In genomic region chr4:123082283-123083163, GRCm38 (mm10) we compare ENCODE assay signal across 8 mouse cellular contexts. TPM values are rescaled to one million over a fixed set of nuclear protein-coding genes. Genes with fewer than 3 reads are reported as not detected.
A peak's percentile ranks its signal among the peaks of the same experiment; 100 is the strongest.
DNase-seq lines count a peak whose midpoint lies in the region; ATAC-seq lines count a peak whose summit lies in the region.
"Had no signal": no experiment of that assay in that cellular context is flagged by ENCODE, and none has a peak within 500 bp of the region (broad histone marks: within the 10 kb centered on the region; RNA-seq: fewer than 3 reads in every experiment).

No protein-coding gene starts in this region.

- H3K4me3 ChIP-seq in forebrain, embryonic 11.5 days (ENCODE audit: low read depth, low read length), result no peak overlapping the region
- no peak overlapping the region for H3K4me3 ChIP-seq in hindbrain, embryonic 10.5 days
- H3K4me3 ChIP-seq: liver, embryonic 15.5 days had no signal

- peak; percentile 70 for ATAC-seq in forebrain, embryonic 11.5 days (replicated peaks; ENCODE audit: low FRiP score)
- ATAC-seq in megakaryocyte, adult 5-6 weeks (ENCODE audit: poor library complexity, severe bottlenecking), result peak; percentile 89

- DNase-seq in MN1 (ENCODE audit: low spot score), result peak; percentile 61
- peak; percentile 42 for DNase-seq in c-Kit-positive CD71-positive TER-119-negative erythroid progenitor cells, embryonic 14.5 days (ENCODE audit: low read depth)
- DNase-seq in forebrain, embryonic 11.5 days (ENCODE audit: low spot score), result peak; percentile 86
- DNase-seq in hindbrain, embryonic 10.5 days (ENCODE audit: low spot score), result peak; percentile 62
- peak; percentile 43 to 65 for DNase-seq in layer of hippocampus, postnatal 25 days (ENCODE audit: extremely low spot score in 1 of 2, low spot score in 1 of 2)
- peak; percentile 52 for DNase-seq in right cerebral cortex, postnatal 25 days

- no peaks in the 10 kb centered on the region for H3K9me3 ChIP-seq in forebrain, embryonic 11.5 days (ENCODE audit: control insufficient read depth, low read length)
- H3K9me3 ChIP-seq in hindbrain, embryonic 10.5 days, result no peaks in the 10 kb centered on the region
- H3K9me3 ChIP-seq: liver, embryonic 15.5 days had no signal

- no peak overlapping the region for H3K4me2 ChIP-seq in forebrain, embryonic 11.5 days (ENCODE audit: low read depth, low read length, severe bottlenecking)
- H3K4me2 ChIP-seq: liver, embryonic 15.5 days had no signal

- no peaks in the 10 kb centered on the region for H3K36me3 ChIP-seq in forebrain, embryonic 11.5 days (ENCODE audit: control insufficient read depth, insufficient read depth, low read length)
- no peaks in the 10 kb centered on the region for H3K36me3 ChIP-seq in hindbrain, embryonic 10.5 days
- H3K36me3 ChIP-seq: liver, embryonic 15.5 days had no signal

- H3K9ac ChIP-seq in forebrain, embryonic 11.5 days (ENCODE audit: low read length), result no peak overlapping the region
- H3K9ac ChIP-seq: liver, embryonic 15.5 days had no signal

- no peaks in the 10 kb centered on the region for H3K27me3 ChIP-seq in forebrain, embryonic 11.5 days (ENCODE audit: control insufficient read depth, insufficient read depth, low read length)
- H3K27me3 ChIP-seq in hindbrain, embryonic 10.5 days (ENCODE audit: insufficient read depth, poor library complexity, severe bottlenecking), result 0 out of 2 replicates have a peak, but pooled peaks cover 10% of the 10 kb centered on the region

- H3K27ac ChIP-seq in forebrain, embryonic 11.5 days (ENCODE audit: low read depth, low read length), result no peak overlapping the region
- H3K27ac ChIP-seq in hindbrain, embryonic 10.5 days, result peak overlapping the region; percentile 19; the same call in 1 of the 2 replicates
- H3K27ac ChIP-seq: liver, embryonic 15.5 days had no signal

- no peaks in the 10 kb centered on the region for H3K4me1 ChIP-seq in forebrain, embryonic 11.5 days (replicated peaks; ENCODE audit: control insufficient read depth, insufficient read depth, low read length)
- H3K4me1 ChIP-seq in hindbrain, embryonic 10.5 days (replicated peaks), result peaks cover 20% of the 10 kb centered on the region
- H3K4me1 ChIP-seq: liver, embryonic 15.5 days had no signal

- 67% methylated on average over 20 of the region's 20 CpGs for WGBS in forebrain, embryonic 11.5 days
- WGBS in hindbrain, embryonic 10.5 days, result 70% methylated on average over 20 of the region's 20 CpGs

RNA-seq across cellular contexts. Expression of gene Bmp8b, which starts 22.4 kb away (rescaled TPM):
- polyA plus RNA-seq in forebrain, embryonic 11.5 days (2014; fragmentation: Nextera tagmentation; extraction: Ambion mirVana), result 0.20 and 0.24 TPM in 2 replicates
- 0.25 and 0.60 TPM in 2 replicates for polyA plus RNA-seq in hindbrain, embryonic 10.5 days (2016; fragmentation: Nextera tagmentation; extraction: Ambion mirVana)
- under 1 TPM; 0.22 to 0.45 TPM for total RNA-seq in layer of hippocampus, postnatal 25 days (2021)
- not detected in 2 replicates for total RNA-seq in megakaryocyte, adult 5-6 weeks (2015)
- not detected in 2 replicates for total RNA-seq in megakaryocyte, adult 5-6 weeks (2017)

RNA-seq across cellular contexts. Expression of gene Oxct2b, which starts 33.5 kb away (rescaled TPM):
- polyA plus RNA-seq in forebrain, embryonic 11.5 days (2014; fragmentation: Nextera tagmentation; extraction: Ambion mirVana), result not detected in 2 replicates
- not detected in 2 replicates for polyA plus RNA-seq in hindbrain, embryonic 10.5 days (2016; fragmentation: Nextera tagmentation; extraction: Ambion mirVana)
- not detected for total RNA-seq in layer of hippocampus, postnatal 25 days (2021)
- not detected in 2 replicates for total RNA-seq in megakaryocyte, adult 5-6 weeks (2015)
- total RNA-seq in megakaryocyte, adult 5-6 weeks (2017), result 0.12 TPM in 1 of 2 replicates, not detected in the other
- polyA plus RNA-seq: liver, embryonic 15.5 days had no signal

RNA-seq across cellular contexts. Expression of gene Ppie, which starts 57.2 kb away (rescaled TPM):
- 116 and 123 TPM in 2 replicates for polyA plus RNA-seq in forebrain, embryonic 11.5 days (2014; fragmentation: Nextera tagmentation; extraction: Ambion mirVana)
- 114 and 127 TPM in 2 replicates for polyA plus RNA-seq in hindbrain, embryonic 10.5 days (2016; fragmentation: Nextera tagmentation; extraction: Ambion mirVana)
- total RNA-seq in layer of hippocampus, postnatal 25 days (2021), result 10 to 100 TPM; 20.3 to 21.8 TPM
- total RNA-seq in megakaryocyte, adult 5-6 weeks (2015), result 20.0 and 21.0 TPM in 2 replicates
- total RNA-seq in megakaryocyte, adult 5-6 weeks (2017), result 27.3 and 29.8 TPM in 2 replicates
